Mouse (Mus musculus): ENCODE measurements around the gene Sphkap.
A peak's percentile ranks its signal among the peaks of the same experiment; 100 is the strongest.

Sphkap gene

DNA sequence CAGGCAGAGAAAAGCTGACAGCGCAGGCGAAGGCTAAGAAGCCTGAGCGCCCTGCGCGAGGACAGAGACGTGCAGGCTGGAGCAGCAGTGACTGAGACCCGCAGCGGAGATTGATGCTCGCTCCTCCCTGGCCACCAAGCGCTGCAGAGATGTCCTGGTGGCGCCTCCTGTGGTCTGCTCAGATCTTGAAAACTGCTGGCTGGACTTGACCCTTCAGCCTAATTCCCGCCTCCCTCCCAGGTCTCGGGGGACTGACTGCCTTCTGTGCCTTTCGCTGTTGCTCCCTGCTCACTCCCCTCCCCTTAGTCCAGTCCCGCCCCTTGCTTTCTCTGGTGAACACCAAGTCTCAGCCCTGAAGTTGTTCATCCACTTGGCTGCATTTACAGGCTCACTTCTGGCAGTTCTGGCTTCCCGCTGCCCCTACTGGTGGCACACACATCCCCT lies at the start of gene Sphkap:
Gene Sphkap (minus strand): TSS at position 180 of the 444 bp plus-strand sequence.
- DNase-seq (ENCODE audit: low spot score in 2 of 2), result peak; percentile 22 to 48

DNA sequence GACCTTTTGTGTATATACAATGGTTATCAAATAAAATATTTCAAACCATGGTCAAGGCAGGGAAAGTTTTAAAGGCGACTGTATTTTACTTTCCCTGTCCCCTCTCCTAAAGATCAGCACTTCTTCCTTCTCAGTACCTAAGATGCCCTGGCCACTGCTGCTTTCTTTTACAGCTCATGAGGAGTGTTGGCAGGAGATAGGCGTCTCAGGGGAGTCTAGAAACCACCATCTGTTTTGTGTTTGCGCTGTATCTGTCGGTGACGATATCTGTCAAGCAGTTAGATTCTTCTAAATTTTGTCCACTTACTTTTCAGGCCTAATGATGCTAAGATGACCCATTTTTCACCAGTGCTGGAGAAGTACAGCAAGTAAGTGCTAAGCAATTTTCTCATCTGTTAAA lies 43.3 kb upstream of the Sphkap start:
- DNase-seq (ENCODE audit: low spot score in 2 of 2), result no peak

DNA sequence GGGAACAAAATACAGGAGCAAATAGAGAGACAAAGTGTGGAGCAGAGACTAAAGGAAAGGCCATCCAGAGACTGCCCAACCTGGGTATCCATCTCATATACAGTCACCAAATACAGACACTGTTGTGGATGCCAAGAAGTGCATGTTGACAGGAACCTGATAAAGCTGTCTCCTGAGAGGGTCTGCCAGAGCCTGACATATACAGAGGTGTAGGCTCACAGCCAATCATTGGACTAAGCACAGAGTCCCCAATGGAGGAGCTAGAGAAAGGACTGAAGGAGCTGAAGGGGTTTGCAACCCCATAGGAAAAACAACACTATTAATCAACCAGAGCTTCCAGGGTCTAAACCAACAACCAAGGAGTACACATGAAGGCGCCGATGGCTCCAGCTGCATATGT lies 32.4 kb upstream of the Sphkap start:
- DNase-seq (ENCODE audit: low spot score in 2 of 2), result no peak

DNA sequence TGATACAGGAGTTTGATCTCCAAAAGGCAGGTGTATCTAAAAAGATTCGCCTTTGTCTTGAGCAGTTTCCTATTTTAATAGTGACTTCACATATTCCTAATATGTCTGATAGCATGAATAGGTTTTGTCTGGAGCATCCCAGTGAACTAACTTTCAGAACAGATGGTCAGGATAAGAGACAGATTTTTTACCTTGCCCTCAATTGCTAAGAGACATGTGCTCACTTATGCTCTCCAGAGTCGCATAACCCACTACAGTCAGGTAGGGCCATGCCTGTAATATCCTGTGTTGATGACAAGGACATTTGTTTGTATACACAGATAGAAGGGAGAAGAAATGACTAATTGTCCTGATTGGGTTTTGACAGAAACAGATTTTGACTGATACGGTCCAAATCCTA lies 25.9 kb upstream of the Sphkap start:
- no peak for DNase-seq (ENCODE audit: low spot score in 2 of 2)

DNA sequence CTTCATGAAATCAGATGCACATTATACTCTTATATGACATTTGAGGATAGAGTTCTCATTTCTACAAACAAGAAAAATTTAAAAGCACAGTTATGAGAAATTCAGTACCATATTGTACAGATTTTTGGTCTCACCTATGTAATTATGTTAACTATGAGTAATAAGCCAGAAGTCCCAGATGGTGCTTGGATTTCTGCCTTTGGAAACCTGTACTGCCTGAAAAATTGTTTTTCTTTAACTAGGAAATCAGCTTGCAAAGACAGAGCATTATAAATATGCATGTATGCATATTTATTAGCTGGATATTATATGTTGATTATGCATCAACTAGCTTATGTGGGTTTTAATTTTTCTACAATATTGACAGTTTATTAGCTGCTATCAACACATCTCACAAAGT lies 21.9 kb upstream of the Sphkap start:
- no peak for DNase-seq (ENCODE audit: low spot score in 2 of 2)

DNA sequence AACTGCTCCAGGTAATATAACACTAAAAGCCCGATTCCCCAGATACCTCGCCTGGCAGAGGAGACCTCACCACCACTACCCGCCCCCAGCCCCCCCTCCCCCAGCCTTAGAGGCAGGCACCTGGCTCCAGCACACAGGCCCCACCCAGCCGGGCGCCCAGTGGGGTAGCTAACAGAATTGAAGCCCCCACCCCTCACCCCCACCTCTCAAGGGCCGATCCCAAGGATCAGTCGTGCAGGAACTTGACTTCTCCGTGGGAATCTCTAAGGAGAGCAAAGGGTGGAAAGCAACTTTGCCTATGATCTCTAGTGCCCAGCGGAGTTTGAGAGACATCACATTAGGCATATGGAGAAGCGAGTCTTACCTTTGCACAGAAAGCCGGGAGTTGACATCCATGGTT lies 384 bp downstream of the Sphkap start:
- DNase-seq (ENCODE audit: low spot score in 2 of 2), result no peak

DNA sequence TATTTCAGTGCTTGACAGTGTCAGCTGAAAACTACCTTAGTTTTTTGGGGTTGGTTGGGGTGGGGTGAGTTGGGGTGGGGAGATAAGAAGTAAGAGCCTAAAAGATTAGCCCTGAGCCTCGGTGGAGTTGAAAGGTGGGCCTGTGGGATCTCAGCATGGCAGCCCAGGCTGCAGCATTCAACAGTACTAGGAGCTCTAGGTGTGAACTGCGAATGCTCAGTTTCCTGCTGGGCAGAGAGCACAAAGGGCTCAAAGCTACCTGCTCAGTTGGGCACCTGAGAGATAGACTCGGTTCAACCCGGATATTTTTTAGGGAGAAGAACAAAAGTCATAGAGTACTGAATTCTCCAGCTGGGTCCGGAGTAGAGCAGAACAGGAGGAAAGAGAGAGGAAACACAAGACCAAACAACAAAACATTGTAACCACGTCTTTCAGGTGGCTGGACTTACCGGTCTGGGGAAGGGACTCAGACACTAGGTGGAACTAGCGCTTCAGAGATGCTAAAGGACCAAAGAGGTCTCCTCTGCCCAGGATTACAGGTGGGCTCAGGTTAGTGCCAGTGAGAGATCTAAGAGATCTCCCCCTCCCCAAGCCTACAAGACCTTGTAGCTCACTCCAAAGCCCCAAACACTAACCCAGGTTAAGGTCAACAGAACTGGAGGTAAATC lies 984 bp downstream of the Sphkap start:
- no peak for DNase-seq (ENCODE audit: low spot score in 2 of 2)

DNA sequence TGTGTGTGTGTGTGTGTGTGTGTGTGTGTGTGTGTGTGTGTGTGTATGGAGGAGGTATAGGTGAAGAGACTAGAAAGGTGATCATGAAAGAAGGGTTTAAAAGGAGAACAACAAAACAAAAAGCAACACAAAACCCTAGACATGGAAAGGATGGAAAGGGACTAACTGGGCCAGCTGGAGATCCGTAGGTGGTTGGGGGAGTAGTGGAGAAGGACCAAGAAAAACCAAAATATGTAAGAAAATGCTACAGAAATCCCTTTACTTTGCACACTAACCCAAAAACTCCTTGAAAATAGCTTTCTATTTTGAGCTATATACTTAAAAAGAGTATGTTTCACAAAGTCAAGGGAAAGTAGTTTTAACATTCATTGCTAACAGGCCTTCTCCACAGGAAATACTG lies 6.9 kb downstream of the Sphkap start:
- DNase-seq (ENCODE audit: low spot score in 2 of 2), result no peak

DNA sequence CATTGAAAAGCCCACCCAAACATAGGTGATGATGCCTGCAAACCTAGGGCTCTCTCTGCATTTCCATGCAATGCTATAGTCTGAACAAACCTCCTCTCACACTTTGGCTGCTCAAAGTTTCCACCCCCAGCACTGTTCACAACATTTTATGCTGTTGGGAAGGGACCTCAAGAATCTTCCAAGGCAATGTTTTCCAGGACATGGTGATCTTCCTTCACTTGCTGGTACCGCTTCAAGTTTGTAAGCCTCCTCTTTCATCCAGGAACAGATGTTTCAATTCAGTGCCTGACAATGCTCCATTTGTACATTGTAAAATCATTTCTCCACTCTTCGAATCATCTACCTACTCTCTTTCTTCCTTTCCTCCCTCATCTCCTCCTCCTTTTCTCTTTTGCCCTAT lies 11.7 kb downstream of the Sphkap start:
- no peak for DNase-seq (ENCODE audit: low spot score in 2 of 2)

DNA sequence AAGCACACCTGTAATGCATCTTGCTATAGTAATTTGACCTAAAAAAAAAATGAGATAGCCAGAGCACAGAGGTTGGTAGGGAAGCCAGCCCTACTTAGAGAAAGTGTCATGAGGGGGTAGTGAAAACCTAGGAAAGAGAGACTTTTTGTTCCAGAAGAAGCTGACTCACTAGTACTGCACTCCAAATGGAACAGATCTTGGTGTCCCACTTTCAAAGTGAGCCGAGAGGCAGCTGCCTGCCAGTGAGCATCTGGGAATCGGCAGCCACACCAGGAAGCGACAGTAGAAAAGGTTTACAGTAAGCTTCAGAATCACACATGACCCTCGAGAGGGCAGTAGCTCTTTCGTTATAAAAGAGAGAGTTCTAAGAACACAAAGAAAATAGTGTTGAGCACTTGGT lies 12.4 kb downstream of the Sphkap start:
- no peak for DNase-seq (ENCODE audit: low spot score in 2 of 2)

DNA sequence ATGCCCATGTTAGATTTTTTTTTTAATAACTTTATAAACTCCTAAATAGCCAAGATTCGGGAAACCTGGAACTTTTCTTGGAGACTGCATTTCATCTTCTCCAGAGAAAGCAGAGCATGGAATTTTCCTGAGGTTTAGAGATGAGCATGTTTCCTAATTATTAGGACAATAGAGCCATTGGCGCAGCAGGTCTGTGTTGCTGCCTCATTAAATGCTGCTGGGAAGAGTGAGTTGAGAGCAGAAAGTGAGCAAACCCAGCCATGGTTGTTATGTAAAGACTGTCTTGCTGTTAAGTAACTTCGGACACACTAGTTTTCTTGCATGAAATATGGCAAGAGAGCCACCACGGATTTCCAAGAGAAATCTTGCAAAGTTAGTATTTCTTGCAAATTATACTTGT lies 18.6 kb downstream of the Sphkap start:
- no peak for DNase-seq (ENCODE audit: low spot score in 2 of 2)

DNA sequence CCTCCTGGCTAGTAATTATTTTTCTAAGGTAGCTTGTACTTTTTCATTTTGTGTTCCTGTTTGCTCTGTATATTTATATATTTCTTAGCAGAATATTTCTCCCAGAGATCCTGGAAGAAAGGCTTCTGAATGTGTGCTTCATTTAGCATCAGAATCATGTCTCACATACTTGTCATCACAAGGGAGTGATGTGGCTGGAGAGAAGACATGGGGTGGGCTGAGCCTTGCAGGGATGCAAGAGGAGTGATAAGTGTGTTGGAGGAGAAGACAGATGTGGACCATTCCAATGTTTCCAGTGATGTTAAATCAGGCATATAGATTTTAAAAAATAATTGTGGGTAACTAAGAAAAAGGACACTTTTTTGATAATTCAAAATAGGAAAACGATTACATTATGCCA lies 30.6 kb downstream of the Sphkap start:
- DNase-seq (ENCODE audit: low spot score in 2 of 2), result no peak

DNA sequence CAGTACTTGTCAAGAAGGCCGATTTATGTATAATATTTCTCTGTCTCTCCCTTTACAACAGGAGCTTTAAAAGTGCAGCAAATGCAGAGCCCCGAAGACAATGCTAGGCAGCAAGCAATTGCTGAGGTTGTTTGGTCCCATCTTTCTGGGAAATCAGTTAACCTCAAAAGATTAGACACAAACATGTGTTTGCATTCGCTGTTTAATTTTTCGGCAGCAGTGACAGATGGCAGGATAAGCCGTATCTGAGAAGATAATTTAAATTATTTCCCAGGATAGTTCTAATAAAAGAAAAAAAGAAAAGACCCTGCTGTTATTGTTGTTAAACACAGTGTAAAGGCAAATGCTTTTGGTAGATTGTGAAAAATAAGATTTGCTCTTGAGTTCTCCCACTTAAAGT lies 41.5 kb downstream of the Sphkap start:
- DNase-seq (ENCODE audit: low spot score in 2 of 2), result no peak

DNA sequence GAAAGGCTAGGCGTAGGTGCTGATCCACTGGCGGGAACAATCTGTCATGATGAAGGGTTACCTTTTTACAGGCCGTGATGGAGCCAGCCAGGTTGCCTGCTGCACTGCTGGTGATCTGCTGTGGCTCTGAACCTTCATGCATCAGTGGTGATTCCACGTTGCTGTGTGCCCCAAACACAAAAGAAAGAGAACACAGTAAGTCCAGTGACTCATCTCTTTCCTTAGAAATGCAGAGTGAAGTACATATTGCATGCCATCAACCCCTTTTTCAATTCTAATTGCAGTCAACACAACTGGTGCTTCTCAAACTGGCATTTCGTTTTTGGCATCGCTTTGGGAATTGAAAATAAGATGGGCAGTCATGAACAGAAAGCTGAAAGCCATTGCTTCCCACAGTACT lies 45.8 kb downstream of the Sphkap start:
- DNase-seq (ENCODE audit: low spot score in 2 of 2), result no peak

DNA sequence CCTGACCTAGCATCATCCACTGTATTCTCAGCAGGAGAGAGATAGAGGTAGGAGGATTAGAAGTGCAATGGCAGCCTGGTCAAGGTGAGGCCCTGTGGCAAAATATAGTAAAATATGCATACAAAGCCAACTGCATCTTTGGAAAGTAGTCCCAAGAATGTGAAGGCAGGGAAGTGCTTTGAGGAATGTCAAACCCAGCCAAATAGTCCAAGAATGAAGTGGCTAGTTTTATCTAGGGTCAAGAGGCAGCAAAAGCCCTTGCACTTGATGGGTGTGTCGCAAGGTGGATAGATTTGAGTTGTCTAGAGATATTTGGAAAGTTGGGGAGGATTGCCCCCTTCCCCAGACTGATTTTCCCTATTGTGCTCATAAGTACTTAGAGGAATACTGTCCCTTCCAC lies 61.5 kb downstream of the Sphkap start:
- DNase-seq (ENCODE audit: low spot score in 2 of 2), result no peak

DNA sequence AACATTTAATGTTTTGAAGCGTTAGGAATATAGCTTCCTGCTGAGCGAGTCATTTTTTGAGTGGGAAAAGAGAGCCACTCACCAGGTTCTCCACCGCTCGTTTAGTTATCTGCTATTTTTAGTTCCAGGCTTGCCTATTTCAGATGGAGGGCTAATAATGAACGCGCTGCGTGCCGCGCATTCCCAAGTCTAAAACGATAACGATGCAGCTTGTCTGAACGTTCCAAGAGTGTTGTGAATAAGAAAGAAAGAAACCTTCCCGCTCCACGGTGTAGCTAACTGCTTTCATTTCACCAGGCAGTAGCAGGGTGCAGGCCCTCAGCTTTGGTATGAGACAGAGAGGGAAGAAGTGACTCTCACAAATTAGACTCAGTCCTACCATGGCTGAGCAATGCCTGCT lies 62.4 kb downstream of the Sphkap start:
- DNase-seq (ENCODE audit: low spot score in 2 of 2), result no peak

DNA sequence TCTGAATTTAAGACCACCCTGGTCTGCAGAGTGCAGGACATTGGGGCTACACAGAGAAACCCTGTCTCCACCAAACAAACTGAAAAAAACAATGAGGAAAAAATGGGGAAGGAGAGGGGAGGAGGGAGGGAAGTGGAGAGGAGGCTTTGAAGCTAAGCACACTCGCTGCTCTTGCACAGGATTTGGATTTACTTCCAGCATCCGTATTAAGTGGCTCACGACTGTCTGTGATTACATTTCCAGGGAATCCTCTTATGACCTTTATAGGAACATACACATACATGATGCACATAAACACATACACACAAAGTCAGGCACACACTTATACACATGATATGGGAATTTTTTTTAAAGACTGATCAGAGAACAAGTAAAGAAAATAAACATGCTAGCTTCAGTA lies 62.9 kb downstream of the Sphkap start:
- DNase-seq (ENCODE audit: low spot score in 2 of 2), result no peak

DNA sequence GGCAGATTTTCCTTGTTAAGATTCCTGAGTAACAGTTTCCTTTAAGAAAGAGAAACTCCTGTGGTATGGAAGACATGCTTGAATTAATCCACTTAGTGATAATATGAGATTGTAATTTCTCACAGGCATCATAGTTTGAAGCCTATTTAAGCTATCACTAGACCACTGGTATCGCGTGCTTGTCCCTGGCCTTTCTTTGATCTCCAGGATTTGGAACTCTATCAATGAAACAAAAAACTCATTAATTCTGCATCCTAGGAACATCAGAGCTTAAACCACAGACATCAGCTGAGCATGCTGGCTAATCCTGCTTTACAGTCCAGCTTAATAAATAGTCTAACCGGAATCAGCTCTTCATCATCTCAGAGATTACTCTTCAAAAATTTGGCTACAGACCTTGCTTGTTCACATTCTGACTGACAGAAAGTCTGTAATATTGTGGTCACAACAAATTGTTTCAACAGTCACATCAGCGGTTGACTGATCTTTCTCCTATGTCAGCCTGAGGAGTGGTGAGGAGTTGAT lies 65.2 kb downstream of the Sphkap start:
- DNase-seq (ENCODE audit: low spot score in 2 of 2), result no peak

DNA sequence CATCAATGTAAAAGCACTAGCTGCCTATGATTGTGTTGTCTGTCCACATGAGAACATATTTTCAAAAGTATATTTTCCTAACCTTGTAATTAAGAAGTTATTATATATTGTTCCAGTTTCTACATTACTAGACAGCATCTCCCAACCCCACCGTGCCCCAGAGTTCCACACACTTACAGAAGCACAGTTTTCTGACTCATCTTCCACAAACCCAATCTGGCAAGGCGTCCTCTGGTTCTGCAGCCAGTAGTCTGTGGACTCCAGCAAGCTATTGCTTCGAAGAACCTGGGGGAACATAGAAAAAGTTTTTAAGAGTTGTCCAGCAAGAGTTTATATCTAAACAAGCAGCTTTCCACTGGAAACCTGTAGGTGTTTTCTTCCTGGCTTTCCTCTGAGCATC lies 68.6 kb downstream of the Sphkap start:
- no peak for DNase-seq (ENCODE audit: low spot score in 2 of 2)

DNA sequence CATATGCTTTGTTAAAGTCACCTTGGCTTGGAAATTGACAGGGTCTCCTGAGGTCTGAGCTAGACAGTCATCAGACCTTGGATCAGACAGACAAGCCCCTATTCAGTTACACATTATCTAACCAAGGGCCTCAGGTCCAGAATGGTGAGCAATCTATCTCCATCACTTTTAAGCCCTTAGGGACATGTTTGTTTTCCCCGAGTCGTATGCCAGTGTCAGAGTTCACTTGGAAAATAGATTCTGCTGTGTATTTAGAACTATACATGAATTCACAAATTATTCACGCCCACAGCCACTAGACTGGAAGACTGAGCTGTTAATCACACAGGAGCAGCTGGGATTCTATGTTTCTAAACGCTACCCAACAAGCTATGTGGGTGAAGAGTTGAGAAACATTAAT lies 91.1 kb downstream of the Sphkap start:
- DNase-seq (ENCODE audit: low spot score in 2 of 2), result no peak

DNA sequence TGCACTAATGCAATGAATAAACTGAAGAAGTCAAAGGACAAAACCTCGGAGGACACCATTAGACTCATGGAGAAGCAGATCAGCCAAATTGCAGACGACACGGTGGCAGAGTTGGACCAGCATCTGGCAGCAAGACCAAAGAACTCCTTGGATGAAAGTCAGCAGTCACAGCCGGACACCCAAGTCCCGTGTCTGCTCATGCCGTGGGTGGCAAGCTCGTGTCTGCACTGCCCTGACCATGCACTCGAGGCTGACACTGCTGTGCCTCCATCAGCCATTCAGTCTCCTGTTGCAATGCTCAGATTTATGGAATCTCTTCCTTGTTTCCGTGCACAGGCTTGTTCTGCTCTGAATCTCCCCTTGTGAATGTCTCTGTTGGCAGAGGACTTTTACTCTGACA lies 92.9 kb downstream of the Sphkap start:
- DNase-seq (ENCODE audit: low spot score in 2 of 2), result no peak

DNA sequence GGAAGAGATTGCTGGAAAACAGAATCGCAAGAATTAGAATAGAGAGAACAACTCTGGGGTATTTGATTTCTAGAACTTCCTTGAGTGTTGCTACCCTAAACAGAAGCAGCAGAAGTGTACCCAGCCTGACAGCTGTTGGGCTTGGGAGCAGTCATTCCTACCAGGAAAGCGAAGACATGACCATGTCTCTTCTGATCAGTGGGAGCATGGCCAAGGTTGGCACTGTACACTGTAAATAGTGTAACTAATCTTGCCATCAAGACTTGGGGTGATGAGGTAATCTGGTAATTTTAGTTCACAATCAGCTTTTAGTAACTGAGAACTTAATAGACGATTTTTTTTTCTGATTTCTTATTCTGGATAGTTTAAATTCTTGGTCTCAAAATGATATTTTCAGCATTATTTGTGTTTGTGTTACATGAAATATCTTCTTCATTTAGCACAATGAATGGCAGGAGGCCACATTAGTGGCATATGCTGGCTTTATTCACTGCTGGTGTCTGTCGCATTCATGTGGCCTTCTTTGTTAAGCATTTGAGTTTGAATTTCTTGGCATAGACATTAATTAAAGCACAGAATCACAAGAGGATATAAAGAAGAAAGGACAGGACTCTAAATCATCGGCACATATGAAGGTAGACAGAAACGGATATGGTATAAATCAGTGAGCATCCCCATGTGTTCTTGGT lies 96.2 kb downstream of the Sphkap start:
- DNase-seq (ENCODE audit: low spot score in 2 of 2), result no peak

Data from frontal cortex, postnatal 10 days (tissue).